Mouse (Mus musculus) embryo, embryonic 11 days (tissue): ENCODE results near the gene Gdi2.

Source experiments
- DNase-seq: peaks from one replicate; pipeline ENCODE4 v3.0.0-alpha.2; 2015

The Gdi2 gene

DNA sequence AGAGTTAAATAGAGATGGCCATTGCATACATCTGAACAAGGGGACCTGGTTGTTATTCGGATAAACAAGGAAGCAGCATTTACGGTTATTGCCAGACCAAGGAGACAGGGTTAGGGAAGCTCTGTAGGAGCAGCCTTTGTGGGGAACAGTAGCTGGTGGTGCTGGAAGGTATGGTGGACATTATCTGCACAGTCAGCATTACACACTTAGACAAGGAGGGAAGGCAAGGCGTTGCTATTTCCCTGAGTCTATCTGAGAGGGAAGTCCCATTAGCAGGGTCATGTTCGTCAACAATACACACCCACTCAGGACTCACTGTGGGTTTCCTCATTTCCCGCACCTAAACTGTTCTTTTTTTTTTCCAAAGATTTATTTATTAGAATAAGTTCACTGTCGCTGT, 10.0 kb downstream of the Gdi2 start:
- no peak for DNase-seq

- DNase-seq = no peak
Measured at GRCm38 (mm10) chr13:3563130-3563529, 25.3 kb downstream of the Gdi2 start.

GRCm38 (mm10) chr13:3563953-3564352, 26.1 kb downstream of the Gdi2 start:
- no peak for DNase-seq

DNA sequence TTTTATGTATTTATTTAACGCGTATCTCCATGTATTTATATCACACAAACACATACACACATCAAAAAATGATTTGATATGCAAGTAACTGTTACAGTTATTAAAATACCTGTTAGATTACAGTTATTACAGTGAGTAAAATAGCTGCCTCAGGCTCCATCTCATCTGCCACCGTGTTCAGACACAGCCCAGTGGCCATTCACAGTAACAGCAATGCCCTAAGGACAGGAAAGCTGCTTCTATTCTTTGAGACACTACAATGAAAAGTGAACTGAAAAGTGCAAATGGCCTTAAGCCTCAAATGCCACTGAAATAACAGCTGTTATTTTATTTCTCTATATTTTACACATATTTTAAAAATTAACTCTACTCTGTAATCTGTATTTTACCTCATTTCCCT, 52.9 kb downstream of the Gdi2 start:
- no peak for DNase-seq

GRCm38 (mm10) chr13:3594311-3594710, 56.4 kb downstream of the Gdi2 start:
- no peak for DNase-seq

DNA sequence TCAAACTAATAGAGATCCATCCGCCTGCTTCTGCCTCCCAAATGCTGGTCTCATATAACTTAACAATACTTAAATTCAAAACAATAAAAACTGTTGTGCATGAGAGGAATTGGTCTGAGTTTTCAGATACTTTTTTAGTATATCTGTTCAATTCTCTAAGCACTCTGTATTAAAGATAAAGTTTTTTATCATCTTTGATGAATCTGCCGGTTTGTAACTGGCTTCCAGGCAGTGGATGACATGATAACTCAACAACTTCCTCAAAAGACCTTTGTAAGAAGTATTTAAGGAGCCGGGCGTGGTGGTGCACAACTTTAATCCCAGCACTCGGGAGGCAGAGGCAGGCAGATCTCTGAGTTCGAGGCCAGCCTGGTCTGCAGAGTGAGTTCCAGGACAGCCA, 58.4 kb downstream of the Gdi2 start:
- no peak for DNase-seq

DNA sequence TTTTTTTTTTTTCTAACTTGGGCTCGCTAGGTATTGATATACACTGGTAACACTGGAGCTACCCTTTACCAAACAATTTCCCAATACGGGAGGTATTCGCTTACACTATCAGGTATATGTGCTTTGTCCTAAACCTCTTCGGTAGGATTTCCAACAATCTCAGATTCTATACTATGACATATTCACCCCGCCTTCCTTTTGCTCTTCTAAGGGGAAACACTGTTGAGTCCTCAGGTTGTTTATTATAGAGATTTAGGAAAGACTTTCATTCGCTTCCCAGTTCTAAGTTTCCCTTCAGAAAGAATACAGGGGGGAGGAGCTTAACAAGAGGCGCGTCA, 71.9 kb downstream of the Gdi2 start:
- no peak for DNase-seq

DNA sequence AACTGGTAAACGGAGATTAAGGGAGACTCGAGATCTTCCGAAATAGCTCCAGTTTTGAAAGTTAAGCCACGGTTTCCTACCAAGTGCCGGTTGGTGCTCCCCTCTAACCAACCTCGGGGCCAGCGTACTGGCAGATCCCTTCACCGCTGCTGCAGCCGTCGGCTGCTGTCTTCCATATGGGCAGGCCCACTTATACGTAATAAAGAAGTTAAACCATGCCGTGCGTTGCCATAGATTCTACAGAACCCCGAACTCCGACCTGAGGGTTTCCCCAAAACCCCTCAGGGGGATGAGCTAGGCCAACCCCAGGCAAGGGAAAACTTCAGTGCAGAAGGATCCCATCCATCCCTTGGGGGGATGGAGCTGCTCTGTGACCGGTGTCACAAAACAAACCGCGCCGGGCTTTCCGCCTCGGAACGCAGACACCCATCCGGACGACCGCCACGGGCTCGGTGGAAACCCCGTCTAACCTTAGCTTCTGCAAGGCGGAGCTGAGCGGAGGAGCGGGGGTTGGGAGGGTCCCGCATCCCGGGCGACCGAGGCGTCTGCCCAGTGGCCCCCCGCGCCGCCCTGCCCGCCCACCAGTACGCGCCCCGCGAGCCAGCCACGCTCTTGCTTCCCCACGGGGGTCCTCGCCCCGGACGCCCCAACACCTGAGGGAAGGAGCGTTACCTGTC, 72.4 kb downstream of the Gdi2 start:
- peak; percentile 58 for DNase-seq

DNA sequence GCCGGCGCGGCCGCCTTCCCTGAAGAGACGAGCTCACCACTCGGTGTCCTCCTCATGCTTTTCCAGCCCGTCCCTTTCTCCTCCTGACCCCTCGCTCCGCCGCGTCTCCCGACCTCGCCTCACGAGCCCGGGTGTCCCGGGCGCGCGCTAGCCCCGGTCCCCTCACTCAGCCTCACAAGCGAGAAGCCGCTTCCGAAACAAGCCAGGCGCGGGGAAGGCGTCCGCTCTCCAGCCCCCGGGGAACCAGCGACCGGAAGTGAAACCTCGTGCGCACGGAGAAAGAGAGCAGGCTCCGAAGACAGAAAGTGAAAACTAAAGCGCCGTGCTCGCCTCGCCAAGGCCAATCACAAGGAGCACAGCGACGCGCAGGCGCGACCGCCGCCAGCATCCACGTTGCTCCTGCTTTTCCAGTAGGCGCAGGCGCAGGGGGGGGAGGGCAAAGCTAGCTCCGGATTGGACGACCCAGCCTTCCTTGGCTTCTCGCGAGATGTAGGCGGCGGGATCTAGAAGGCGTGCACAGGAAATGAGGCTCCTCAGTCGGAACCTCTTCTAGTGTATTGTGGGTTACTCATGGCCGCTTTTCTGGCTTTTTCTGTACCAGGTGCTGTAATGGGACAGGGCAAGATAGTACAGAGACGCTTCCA, 73.1 kb downstream of the Gdi2 start, which contains the start of gene Fam208b:
TSS of gene Fam208b (minus strand) at position 314 of the 644 bp plus-strand sequence.
- DNase-seq = peak; percentile 99
